In the genomic region with DNA sequence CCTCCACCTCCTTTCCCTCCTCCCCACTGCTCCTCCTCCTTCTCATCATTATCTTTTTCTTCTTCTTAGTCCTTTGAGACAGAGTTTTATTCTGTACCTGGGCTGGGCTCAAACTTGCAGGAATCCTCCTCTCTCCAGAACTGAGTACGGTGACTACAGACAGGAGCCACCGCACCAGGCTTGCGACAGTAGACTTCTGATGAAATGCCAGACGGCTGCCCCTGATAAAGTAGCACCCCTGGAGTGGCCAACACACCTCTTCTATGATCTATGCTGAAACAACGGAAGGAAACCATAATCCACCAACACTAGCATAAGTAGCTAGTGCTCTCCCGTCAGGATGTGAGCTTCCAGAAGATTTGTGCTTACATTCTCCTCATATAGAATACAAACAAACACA, we compare ENCODE assay signal across 25 mouse cellular contexts. TPM values are rescaled to one million over a fixed set of nuclear protein-coding genes. Genes with fewer than 3 reads are reported as not detected.
A peak's percentile ranks its signal among the peaks of the same experiment; 100 is the strongest.
DNase-seq lines count a peak whose midpoint lies in the region; ATAC-seq and TF ChIP-seq lines count a peak whose summit lies in the region.
"Had no signal": no experiment of that assay in that cellular context is flagged by ENCODE, and none has a peak within 500 bp of the region (broad histone marks: within the 10 kb centered on the region; RNA-seq: fewer than 3 reads in every experiment).

No protein-coding gene starts in this region.

- WGBS in liver, embryonic 14.5 days (ENCODE audit: insufficient replicate concordance): 24% methylated on average over 6 of the region's 6 CpGs
- WGBS in neural tube, embryonic 15.5 days: 88% methylated on average over 6 of the region's 6 CpGs

- DNase-seq in liver: peak; percentile 58
- DNase-seq in liver, embryonic 14.5 days (ENCODE audit: low read depth in 3 of 3, low spot score in 3 of 3): no peak
- no peak for DNase-seq in cerebellum, postnatal 10 days
- DNase-seq in adrenal gland, postnatal 14 days: no peak
- DNase-seq: adrenal gland, postnatal 10 days; cerebellum, adult 11-12 months; cerebellum, adult 9-11 months; embryo, embryonic 11 days; heart, adult 18-20 months; heart, postnatal 10 days; heart, postnatal 4 days had no signal

- peak; percentile 57 for TF ChIP-seq EP300 in liver, embryonic 14.5 days (IDR thresholded peaks at IDR 0.05; ENCODE audit: low read depth)

- TF ChIP-seq CTCF in liver, embryonic 14.5 days (IDR thresholded peaks at IDR 0.05; ENCODE audit: low read depth): no peak

- peaks cover 38 to 44% of the 10 kb centered on the region in 2 experiments for H3K4me1 ChIP-seq in liver, embryonic 14.5 days (replicated peaks; ENCODE audit: control insufficient read depth in 2 of 2, insufficient read depth in 2 of 2, low read length in 1 of 2)
- H3K4me1 ChIP-seq in neural tube, embryonic 15.5 days: no peaks in the 10 kb centered on the region
- H3K4me1 ChIP-seq: embryonic facial prominence, embryonic 15.5 days; forebrain, embryonic 13.5 days; heart, embryonic 10.5 days; hindbrain, embryonic 13.5 days; intestine, embryonic 15.5 days had no signal

- no peaks in the 10 kb centered on the region for H3K27me3 ChIP-seq in liver, embryonic 14.5 days (ENCODE audit: control insufficient read depth, insufficient read depth, low read length)
- no peaks in the 10 kb centered on the region for H3K27me3 ChIP-seq in neural tube, embryonic 15.5 days (replicated peaks)
- H3K27me3 ChIP-seq: embryonic facial prominence, embryonic 15.5 days; forebrain, embryonic 13.5 days; hindbrain, embryonic 13.5 days; intestine, embryonic 15.5 days had no signal

- ATAC-seq in erythroblast, adult 5-6 weeks (replicated peaks; ENCODE audit: low FRiP score, poor library complexity, severe bottlenecking): 0 out of 2 replicates have a peak, but pooled peaks have one; percentile 48
- ATAC-seq in liver, embryonic 14.5 days (ENCODE audit: insufficient read depth): peak; percentile 67
- ATAC-seq in megakaryocyte-erythroid progenitor cell, adult 5-6 weeks (replicated peaks; ENCODE audit: low FRiP score, low TSS enrichment, poor library complexity, severe bottlenecking): 0 out of 2 replicates have a peak, but pooled peaks have one; percentile 14
- no peak for ATAC-seq in neural tube, embryonic 15.5 days (ENCODE audit: low FRiP score)
- ATAC-seq: forebrain, embryonic 13.5 days; intestine, embryonic 15.5 days had no signal

- peak overlapping the region; percentile 37 for H3K9ac ChIP-seq in liver, embryonic 14.5 days (replicated peaks)
- no peak overlapping the region for H3K9ac ChIP-seq in neural tube, embryonic 15.5 days (replicated peaks)
- H3K9ac ChIP-seq: embryonic facial prominence, embryonic 15.5 days; forebrain, embryonic 13.5 days; hindbrain, embryonic 13.5 days; intestine, embryonic 15.5 days had no signal

- no peak overlapping the region for H3K4me3 ChIP-seq in liver, embryonic 14.5 days (ENCODE audit: insufficient read depth in 1 of 2, low read depth in 2 of 2, low read length in 2 of 2)
- H3K4me3 ChIP-seq in neural tube, embryonic 15.5 days (replicated peaks): no peak overlapping the region
- H3K4me3 ChIP-seq: embryonic facial prominence, embryonic 15.5 days; forebrain, embryonic 13.5 days; heart, embryonic 10.5 days; hindbrain, embryonic 13.5 days; intestine, embryonic 15.5 days had no signal

- H3K27ac ChIP-seq in liver, embryonic 14.5 days: peak overlapping the region; percentile 50
- no peak overlapping the region for H3K27ac ChIP-seq in neural tube, embryonic 15.5 days (replicated peaks)
- H3K27ac ChIP-seq: embryonic facial prominence, embryonic 15.5 days; forebrain, embryonic 13.5 days; heart, embryonic 10.5 days; hindbrain, embryonic 13.5 days; intestine, embryonic 15.5 days had no signal

- H3K4me2 ChIP-seq in liver, embryonic 14.5 days (ENCODE audit: low read depth): peak overlapping the region; percentile 31
- H3K4me2 ChIP-seq in neural tube, embryonic 15.5 days: no peak overlapping the region
- H3K4me2 ChIP-seq: embryonic facial prominence, embryonic 15.5 days; forebrain, embryonic 13.5 days; hindbrain, embryonic 13.5 days; intestine, embryonic 15.5 days had no signal

- H3K36me3 ChIP-seq in liver, embryonic 14.5 days (replicated peaks; ENCODE audit: control insufficient read depth, insufficient read depth, low read depth): no peaks in the 10 kb centered on the region
- no peaks in the 10 kb centered on the region for H3K36me3 ChIP-seq in neural tube, embryonic 15.5 days
- H3K36me3 ChIP-seq: embryonic facial prominence, embryonic 15.5 days; G1E; heart, embryonic 10.5 days; hindbrain, embryonic 13.5 days; intestine, embryonic 15.5 days had no signal

- no peaks in the 10 kb centered on the region for H3K9me3 ChIP-seq in liver, embryonic 14.5 days (ENCODE audit: control insufficient read depth, low read length)
- no peaks in the 10 kb centered on the region for H3K9me3 ChIP-seq in neural tube, embryonic 15.5 days (replicated peaks)
- H3K9me3 ChIP-seq: embryonic facial prominence, embryonic 15.5 days; forebrain, embryonic 13.5 days; G1E; heart, embryonic 10.5 days; hindbrain, embryonic 13.5 days; intestine, embryonic 15.5 days had no signal

RNA-seq across cellular contexts. Expression of a gene that starts 25.4 kb away (rescaled TPM):
- total RNA-seq in erythroblast, adult 5-6 weeks (2015; ENCODE audit: low replicate concordance): 24.9 and 26.5 TPM in 2 replicates
- 6.2 and 14.2 TPM in 2 replicates for total RNA-seq in erythroblast, adult 5-6 weeks (2017; ENCODE audit: low replicate concordance)
- polyA plus RNA-seq in liver, embryonic 14.5 days (2012; rRNA removed): 23.2 and 28.6 TPM in 2 replicates
- polyA plus RNA-seq in liver, embryonic 14.5 days (2014; fragmentation: Nextera tagmentation; extraction: Ambion mirVana): 23.4 and 24.5 TPM in 2 replicates
- total RNA-seq in megakaryocyte-erythroid progenitor cell, adult 5-6 weeks (2014; fragmentation: Nextera tagmentation): 10.0 and 10.1 TPM in 2 replicates
- total RNA-seq in megakaryocyte-erythroid progenitor cell, adult 5-6 weeks (2017): 3.1 TPM in 1 of 2 replicates, not detected in the other
- 4.7 and 4.9 TPM in 2 replicates for total RNA-seq in adrenal gland, postnatal 14 days (2021)
- polyA plus RNA-seq in neural tube, embryonic 15.5 days (2015; fragmentation: Nextera tagmentation; extraction: Ambion mirVana): 1.0 and 2.0 TPM in 2 replicates

RNA-seq across cellular contexts. Expression of a gene that starts 40.5 kb away (rescaled TPM):
- not detected in 2 replicates for total RNA-seq in erythroblast, adult 5-6 weeks (2015; ENCODE audit: low replicate concordance)
- not detected in 2 replicates for total RNA-seq in erythroblast, adult 5-6 weeks (2017; ENCODE audit: low replicate concordance)
- not detected in 2 replicates for polyA plus RNA-seq in liver, embryonic 14.5 days (2012; rRNA removed)
- not detected in 2 replicates for polyA plus RNA-seq in liver, embryonic 14.5 days (2014; fragmentation: Nextera tagmentation; extraction: Ambion mirVana)
- not detected in 2 replicates for total RNA-seq in megakaryocyte-erythroid progenitor cell, adult 5-6 weeks (2014; fragmentation: Nextera tagmentation)
- not detected in 2 replicates for total RNA-seq in megakaryocyte-erythroid progenitor cell, adult 5-6 weeks (2017)
- not detected in 2 replicates for total RNA-seq in adrenal gland, postnatal 14 days (2021)
- polyA plus RNA-seq in neural tube, embryonic 15.5 days (2015; fragmentation: Nextera tagmentation; extraction: Ambion mirVana): 0.72 TPM in 1 of 2 replicates, not detected in the other
- total RNA-seq: adrenal gland, postnatal 10 days; common myeloid progenitor, adult 5-6 weeks; gastrocnemius, adult 8-10 months; gastrocnemius, postnatal 4 days; heart, postnatal 10 days had no signal
- polyA plus RNA-seq: embryonic facial prominence, embryonic 15.5 days; forebrain, embryonic 13.5 days; hindbrain, embryonic 13.5 days had no signal

RNA-seq across cellular contexts. Expression of a gene that starts 40.6 kb away (rescaled TPM):
- total RNA-seq in erythroblast, adult 5-6 weeks (2015; ENCODE audit: low replicate concordance): 53.5 and 84.5 TPM in 2 replicates
- total RNA-seq in erythroblast, adult 5-6 weeks (2017; ENCODE audit: low replicate concordance): 93.1 and 317 TPM in 2 replicates
- 124 and 227 TPM in 2 replicates for polyA plus RNA-seq in liver, embryonic 14.5 days (2012; rRNA removed)
- polyA plus RNA-seq in liver, embryonic 14.5 days (2014; fragmentation: Nextera tagmentation; extraction: Ambion mirVana): 351 and 369 TPM in 2 replicates
- total RNA-seq in megakaryocyte-erythroid progenitor cell, adult 5-6 weeks (2014; fragmentation: Nextera tagmentation): 228 and 369 TPM in 2 replicates
- total RNA-seq in megakaryocyte-erythroid progenitor cell, adult 5-6 weeks (2017): 465 and 506 TPM in 2 replicates
- total RNA-seq in adrenal gland, postnatal 14 days (2021): 474 and 521 TPM in 2 replicates
- polyA plus RNA-seq in neural tube, embryonic 15.5 days (2015; fragmentation: Nextera tagmentation; extraction: Ambion mirVana): 95.8 and 101 TPM in 2 replicates

RNA-seq across cellular contexts. Expression of a gene that starts 45.4 kb away (rescaled TPM):
- total RNA-seq in erythroblast, adult 5-6 weeks (2015; ENCODE audit: low replicate concordance): 0.42 TPM in 1 of 2 replicates, not detected in the other
- total RNA-seq in erythroblast, adult 5-6 weeks (2017; ENCODE audit: low replicate concordance): not detected in 2 replicates
- polyA plus RNA-seq in liver, embryonic 14.5 days (2012; rRNA removed): 0.01 TPM in 1 of 2 replicates, not detected in the other
- not detected in 2 replicates for polyA plus RNA-seq in liver, embryonic 14.5 days (2014; fragmentation: Nextera tagmentation; extraction: Ambion mirVana)
- not detected in 2 replicates for total RNA-seq in megakaryocyte-erythroid progenitor cell, adult 5-6 weeks (2014; fragmentation: Nextera tagmentation)
- total RNA-seq in megakaryocyte-erythroid progenitor cell, adult 5-6 weeks (2017): 0.04 and 0.66 TPM in 2 replicates
- 0.48 and 0.53 TPM in 2 replicates for total RNA-seq in adrenal gland, postnatal 14 days (2021)
- 0.40 and 0.88 TPM in 2 replicates for polyA plus RNA-seq in neural tube, embryonic 15.5 days (2015; fragmentation: Nextera tagmentation; extraction: Ambion mirVana)
- total RNA-seq: common myeloid progenitor, adult 5-6 weeks; gastrocnemius, adult 8-10 months; heart, postnatal 10 days had no signal
- polyA plus RNA-seq: G1E; heart, embryonic 14.5 days had no signal

RNA-seq across cellular contexts. Expression of a gene that starts 45.6 kb away (rescaled TPM):
- total RNA-seq in erythroblast, adult 5-6 weeks (2015; ENCODE audit: low replicate concordance): 3.7 TPM in 1 of 2 replicates, not detected in the other
- total RNA-seq in erythroblast, adult 5-6 weeks (2017; ENCODE audit: low replicate concordance): 0.28 TPM in 1 of 2 replicates, not detected in the other
- polyA plus RNA-seq in liver, embryonic 14.5 days (2012; rRNA removed): 13.8 and 15.0 TPM in 2 replicates
- 15.5 and 18.9 TPM in 2 replicates for polyA plus RNA-seq in liver, embryonic 14.5 days (2014; fragmentation: Nextera tagmentation; extraction: Ambion mirVana)
- total RNA-seq in megakaryocyte-erythroid progenitor cell, adult 5-6 weeks (2014; fragmentation: Nextera tagmentation): not detected in 2 replicates
- total RNA-seq in megakaryocyte-erythroid progenitor cell, adult 5-6 weeks (2017): not detected in 2 replicates
- total RNA-seq in adrenal gland, postnatal 14 days (2021): 21.4 and 27.2 TPM in 2 replicates
- 1.2 and 1.4 TPM in 2 replicates for polyA plus RNA-seq in neural tube, embryonic 15.5 days (2015; fragmentation: Nextera tagmentation; extraction: Ambion mirVana)
- total RNA-seq: common myeloid progenitor, adult 5-6 weeks had no signal
- polyA plus RNA-seq: embryonic facial prominence, embryonic 11.5 days; G1E had no signal
